Mouse (Mus musculus): ENCODE measurements at regions not wholly inside any gene's neighbourhood (a gene's known extent, or its start where the extent isn't known, plus 50 kb on each side); places are given as distances from the start of the nearest gene placed in this dataset.

DNA sequence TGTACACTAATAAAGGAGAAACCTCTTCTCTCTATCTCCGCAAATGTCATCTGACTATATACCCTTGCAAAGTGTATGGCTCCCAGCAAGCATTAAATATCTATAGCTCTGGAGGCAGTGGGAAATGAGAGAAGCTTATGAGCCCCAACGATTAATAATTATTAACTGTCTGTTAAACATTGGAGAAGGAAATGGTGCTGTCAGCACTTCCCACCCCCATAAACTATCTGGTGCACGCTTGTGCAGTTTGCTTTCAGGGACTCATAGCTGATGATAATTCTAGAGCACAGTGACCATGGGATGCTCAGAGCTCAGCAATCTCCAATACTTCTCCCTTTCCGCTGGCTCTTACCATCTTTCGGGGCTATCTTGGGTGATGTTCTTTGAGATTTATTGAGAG lies 541.2 kb downstream of the Grxcr1 start:
- no peaks in the 10 kb centered on the region for H3K9me3 ChIP-seq (ENCODE audit: control insufficient read depth, low read length)
- H3K27ac ChIP-seq = no peak overlapping the region
- H3K4me3 ChIP-seq (replicated peaks; ENCODE audit: low read length) = no peak overlapping the region
- no peak overlapping the region for H3K4me2 ChIP-seq (replicated peaks)
- DNase-seq (ENCODE audit: low spot score) (no peak), ATAC-seq (ENCODE audit: low FRiP score) (no peak)
- 90% methylated on average over 5 of the region's 5 CpGs for WGBS
- no peak overlapping the region for H3K9ac ChIP-seq
- H3K4me1 ChIP-seq (replicated peaks; ENCODE audit: control insufficient read depth, insufficient read depth, low read length) = no peaks in the 10 kb centered on the region
- H3K27me3 ChIP-seq (ENCODE audit: control insufficient read depth, insufficient read depth, low read length) = no peaks in the 10 kb centered on the region
- H3K36me3 ChIP-seq (replicated peaks; ENCODE audit: control insufficient read depth, insufficient read depth) = no peaks in the 10 kb centered on the region

DNA sequence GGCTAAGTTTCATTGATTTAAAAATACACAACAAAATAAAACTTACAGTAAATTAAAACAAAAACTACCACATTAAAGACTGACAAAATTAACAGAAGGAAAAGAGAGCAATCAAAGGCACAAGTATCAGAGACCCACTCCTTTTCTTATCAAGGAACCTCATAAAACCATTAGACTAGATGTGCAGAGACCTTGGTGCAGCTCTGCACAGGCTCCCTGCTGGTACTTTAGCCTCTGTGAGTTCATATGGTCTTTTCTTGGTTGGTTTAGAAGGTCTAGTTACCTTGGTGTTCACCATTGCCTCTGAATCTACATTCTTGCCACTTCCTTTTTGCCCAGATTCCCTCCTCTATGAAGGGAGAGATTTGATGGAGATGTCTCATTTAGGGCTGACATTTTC lies 544.2 kb downstream of the Grxcr1 start:
- no peaks in the 10 kb centered on the region for H3K4me1 ChIP-seq (replicated peaks; ENCODE audit: control insufficient read depth, insufficient read depth, low read length)
- ATAC-seq (ENCODE audit: low FRiP score) = no peak
- H3K4me2 ChIP-seq (replicated peaks) = no peak overlapping the region
- no peaks in the 10 kb centered on the region for H3K36me3 ChIP-seq (replicated peaks; ENCODE audit: control insufficient read depth, insufficient read depth)
- no peaks in the 10 kb centered on the region for H3K9me3 ChIP-seq (ENCODE audit: control insufficient read depth, low read length)
- no peak overlapping the region for H3K4me3 ChIP-seq (replicated peaks; ENCODE audit: low read length)
- no peak for DNase-seq (ENCODE audit: low spot score)
- H3K27ac ChIP-seq = no peak overlapping the region
- no peak overlapping the region for H3K9ac ChIP-seq
- no peaks in the 10 kb centered on the region for H3K27me3 ChIP-seq (ENCODE audit: control insufficient read depth, insufficient read depth, low read length)

DNA sequence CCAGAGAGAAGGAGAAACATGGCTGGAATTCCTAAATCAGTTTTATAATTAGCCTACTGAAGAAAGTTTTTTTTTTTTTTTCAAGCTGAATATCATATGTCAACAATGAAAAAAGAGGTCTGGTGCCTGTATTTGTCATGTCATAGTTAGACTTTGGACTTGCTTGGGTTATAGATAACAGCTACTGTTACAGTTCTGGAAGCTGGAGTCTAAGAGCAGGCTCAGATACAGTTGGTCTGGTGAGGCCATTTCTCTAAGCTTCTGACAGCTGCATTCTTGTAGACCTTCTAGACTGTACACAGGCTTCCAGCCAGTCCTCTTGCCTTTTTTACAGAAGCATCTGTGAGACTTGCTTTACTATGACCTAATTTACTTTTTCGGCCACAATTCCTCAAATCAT lies 546.9 kb downstream of the Grxcr1 start:
- Histone ChIP-seq H3K9ac (no peak overlapping the region), H3K4me3 (replicated peaks; ENCODE audit: low read length) (no peak overlapping the region), H3K36me3 (replicated peaks; ENCODE audit: control insufficient read depth, insufficient read depth) (no peaks in the 10 kb centered on the region), H3K9me3 (ENCODE audit: control insufficient read depth, low read length) (no peaks in the 10 kb centered on the region), H3K27ac (no peak overlapping the region), H3K4me1 (replicated peaks; ENCODE audit: control insufficient read depth, insufficient read depth, low read length) (no peaks in the 10 kb centered on the region), H3K4me2 (replicated peaks) (no peak overlapping the region), H3K27me3 (ENCODE audit: control insufficient read depth, insufficient read depth, low read length) (no peaks in the 10 kb centered on the region)
- DNase-seq (ENCODE audit: low spot score) (no peak), ATAC-seq (ENCODE audit: low FRiP score) (no peak)
- 100% methylated on average over 1 of the region's 1 CpGs for WGBS

DNA sequence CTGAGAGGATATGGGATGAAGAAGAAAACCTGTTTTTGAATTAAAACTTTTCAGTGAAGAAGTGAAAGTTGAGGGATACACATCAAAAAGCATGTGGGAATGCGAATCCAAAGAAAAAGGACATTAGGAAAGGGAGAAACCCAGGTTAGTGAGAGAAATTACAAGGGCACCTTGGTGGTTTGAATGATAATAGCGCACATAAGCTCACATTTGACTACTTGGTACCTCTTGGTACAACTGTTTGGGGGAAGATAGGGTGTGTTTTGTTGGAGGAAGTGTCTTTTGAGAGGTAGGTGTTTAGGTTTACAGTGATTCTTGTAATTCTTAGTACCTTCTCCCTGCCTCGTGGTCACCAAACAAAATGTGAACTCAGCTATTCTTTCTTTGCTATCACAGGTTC lies 560.8 kb downstream of the Grxcr1 start:
- Histone ChIP-seq H3K9ac (no peak overlapping the region), H3K36me3 (replicated peaks; ENCODE audit: control insufficient read depth, insufficient read depth) (no peaks in the 10 kb centered on the region), H3K4me1 (replicated peaks; ENCODE audit: control insufficient read depth, insufficient read depth, low read length) (no peaks in the 10 kb centered on the region), H3K27ac (no peak overlapping the region), H3K4me2 (replicated peaks) (no peak overlapping the region), H3K27me3 (ENCODE audit: control insufficient read depth, insufficient read depth, low read length) (no peaks in the 10 kb centered on the region), H3K4me3 (replicated peaks; ENCODE audit: low read length) (no peak overlapping the region), H3K9me3 (ENCODE audit: control insufficient read depth, low read length) (no peaks in the 10 kb centered on the region)
- DNase-seq (ENCODE audit: low spot score) (no peak), ATAC-seq (ENCODE audit: low FRiP score) (no peak)
- WGBS = 74% methylated on average over 3 of the region's 3 CpGs

DNA sequence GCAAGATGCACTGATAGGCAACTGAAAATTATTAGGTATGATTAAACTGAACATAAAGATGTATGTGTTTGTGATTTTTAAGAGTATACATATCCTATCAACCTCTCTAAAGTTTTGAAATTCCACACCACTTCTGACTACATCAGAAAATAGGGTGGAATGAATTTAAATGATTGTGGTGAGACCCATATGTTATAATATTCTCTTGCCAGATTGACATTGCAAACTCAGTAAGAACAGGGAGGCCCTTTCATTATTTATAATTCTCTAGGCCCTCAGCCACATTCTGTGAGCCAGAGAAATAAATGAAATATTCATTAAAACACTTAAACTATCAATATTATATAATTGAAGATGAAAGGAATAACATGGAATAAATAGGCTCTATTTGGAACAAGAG lies 586.8 kb downstream of the Grxcr1 start:
- no peaks in the 10 kb centered on the region for H3K4me1 ChIP-seq (replicated peaks; ENCODE audit: control insufficient read depth, insufficient read depth, low read length)
- H3K9me3 ChIP-seq (ENCODE audit: control insufficient read depth, low read length) = no peaks in the 10 kb centered on the region
- DNase-seq (ENCODE audit: low spot score) = no peak
- no peak for ATAC-seq (ENCODE audit: low FRiP score)
- no peak overlapping the region for H3K4me2 ChIP-seq (replicated peaks)
- H3K9ac ChIP-seq = no peak overlapping the region
- no peak overlapping the region for H3K27ac ChIP-seq
- no peaks in the 10 kb centered on the region for H3K36me3 ChIP-seq (replicated peaks; ENCODE audit: control insufficient read depth, insufficient read depth)
- no peak overlapping the region for H3K4me3 ChIP-seq (replicated peaks; ENCODE audit: low read length)
- H3K27me3 ChIP-seq (ENCODE audit: control insufficient read depth, insufficient read depth, low read length) = no peaks in the 10 kb centered on the region

DNA sequence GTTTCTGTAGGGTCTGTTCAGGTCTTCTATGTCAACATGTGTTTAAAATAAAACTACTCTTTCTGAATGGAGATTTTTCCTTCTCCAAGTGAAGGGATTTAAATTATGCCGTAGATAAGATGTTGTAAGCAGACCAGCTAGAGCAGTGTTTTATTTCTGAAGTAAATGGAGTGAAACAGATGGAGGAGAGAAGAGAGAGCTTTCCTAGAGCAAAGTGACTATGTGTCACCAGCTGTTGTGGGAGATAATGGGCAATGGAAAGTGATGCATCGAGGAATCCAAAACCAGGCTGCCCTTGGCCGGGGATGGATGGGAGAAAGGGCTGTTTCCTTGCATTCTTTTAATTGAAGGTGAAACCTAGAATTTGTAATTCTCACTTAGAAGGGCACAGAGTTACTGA lies 603.8 kb downstream of the Grxcr1 start:
- no peak for DNase-seq (ENCODE audit: low spot score)
- Histone ChIP-seq H3K4me3 (replicated peaks; ENCODE audit: low read length) (no peak overlapping the region), H3K4me2 (replicated peaks) (no peak overlapping the region), H3K27ac (no peak overlapping the region), H3K27me3 (ENCODE audit: control insufficient read depth, insufficient read depth, low read length) (no peaks in the 10 kb centered on the region), H3K4me1 (replicated peaks; ENCODE audit: control insufficient read depth, insufficient read depth, low read length) (no peaks in the 10 kb centered on the region), H3K9me3 (ENCODE audit: control insufficient read depth, low read length) (no peaks in the 10 kb centered on the region), H3K36me3 (replicated peaks; ENCODE audit: control insufficient read depth, insufficient read depth) (no peaks in the 10 kb centered on the region), H3K9ac (no peak overlapping the region)
- WGBS = 74% methylated on average over 3 of the region's 3 CpGs
- ATAC-seq (ENCODE audit: low FRiP score) = no peak

DNA sequence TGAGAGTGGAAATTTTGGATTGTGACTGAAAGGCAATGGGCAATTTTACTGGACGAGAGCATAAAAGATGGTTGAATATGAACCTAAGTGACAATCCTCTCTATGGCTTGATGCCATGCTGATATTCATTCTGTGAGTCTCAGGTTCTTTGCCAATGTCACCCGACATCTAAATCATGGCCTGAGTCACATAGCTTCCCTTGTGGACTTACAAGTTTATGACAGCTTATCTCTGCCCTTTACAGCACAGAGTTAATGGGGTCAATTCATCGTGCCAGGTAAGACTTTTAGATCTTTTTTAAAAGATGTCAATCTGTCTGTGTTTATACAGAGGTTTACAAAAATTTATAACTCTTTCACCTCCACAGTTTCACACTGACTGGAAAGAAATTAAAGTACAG lies 641.2 kb downstream of the Grxcr1 start:
- Histone ChIP-seq H3K4me2 (replicated peaks) (no peak overlapping the region), H3K36me3 (replicated peaks; ENCODE audit: control insufficient read depth, insufficient read depth) (no peaks in the 10 kb centered on the region), H3K27ac (no peak overlapping the region), H3K4me1 (replicated peaks; ENCODE audit: control insufficient read depth, insufficient read depth, low read length) (no peaks in the 10 kb centered on the region), H3K27me3 (ENCODE audit: control insufficient read depth, insufficient read depth, low read length) (no peaks in the 10 kb centered on the region), H3K9ac (no peak overlapping the region), H3K4me3 (replicated peaks; ENCODE audit: low read length) (no peak overlapping the region), H3K9me3 (ENCODE audit: control insufficient read depth, low read length) (no peaks in the 10 kb centered on the region)
- WGBS = 86% methylated on average over 3 of the region's 3 CpGs
- no peak for ATAC-seq (ENCODE audit: low FRiP score)
- no peak for DNase-seq (ENCODE audit: low spot score)

DNA sequence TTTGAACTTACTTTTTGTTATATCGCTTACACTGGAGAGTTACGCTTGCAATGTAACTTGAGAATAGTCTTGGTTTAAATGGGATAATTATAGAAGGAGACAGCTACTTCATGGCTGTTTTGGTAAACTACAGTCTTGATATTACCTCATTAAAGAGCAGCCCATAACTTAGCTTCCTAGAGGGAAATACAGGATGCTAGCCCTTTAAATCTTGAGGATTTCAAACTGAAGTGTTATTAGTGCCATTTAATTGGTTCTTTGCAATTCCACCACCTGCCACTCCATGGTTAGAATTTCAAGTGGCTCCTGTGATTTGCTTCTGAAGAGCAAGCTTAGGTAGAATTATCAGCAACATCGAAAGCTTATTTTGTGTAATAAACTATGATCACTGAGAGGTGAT lies 640.1 kb downstream of the Kctd8 start:
- ATAC-seq (ENCODE audit: low FRiP score) (no peak), DNase-seq (ENCODE audit: low spot score) (no peak)
- H3K9ac ChIP-seq = no peak overlapping the region
- no peaks in the 10 kb centered on the region for H3K36me3 ChIP-seq (replicated peaks; ENCODE audit: control insufficient read depth, insufficient read depth)
- no peaks in the 10 kb centered on the region for H3K9me3 ChIP-seq (ENCODE audit: control insufficient read depth, low read length)
- H3K27ac ChIP-seq = no peak overlapping the region
- H3K4me1 ChIP-seq (replicated peaks; ENCODE audit: control insufficient read depth, insufficient read depth, low read length) = 0 out of 2 replicates have a peak, but pooled peaks cover 4% of the 10 kb centered on the region
- no peak overlapping the region for H3K4me3 ChIP-seq (replicated peaks; ENCODE audit: low read length)
- no peak overlapping the region for H3K4me2 ChIP-seq (replicated peaks)
- no peaks in the 10 kb centered on the region for H3K27me3 ChIP-seq (ENCODE audit: control insufficient read depth, insufficient read depth, low read length)
- 65% methylated on average over 3 of the region's 3 CpGs for WGBS

DNA sequence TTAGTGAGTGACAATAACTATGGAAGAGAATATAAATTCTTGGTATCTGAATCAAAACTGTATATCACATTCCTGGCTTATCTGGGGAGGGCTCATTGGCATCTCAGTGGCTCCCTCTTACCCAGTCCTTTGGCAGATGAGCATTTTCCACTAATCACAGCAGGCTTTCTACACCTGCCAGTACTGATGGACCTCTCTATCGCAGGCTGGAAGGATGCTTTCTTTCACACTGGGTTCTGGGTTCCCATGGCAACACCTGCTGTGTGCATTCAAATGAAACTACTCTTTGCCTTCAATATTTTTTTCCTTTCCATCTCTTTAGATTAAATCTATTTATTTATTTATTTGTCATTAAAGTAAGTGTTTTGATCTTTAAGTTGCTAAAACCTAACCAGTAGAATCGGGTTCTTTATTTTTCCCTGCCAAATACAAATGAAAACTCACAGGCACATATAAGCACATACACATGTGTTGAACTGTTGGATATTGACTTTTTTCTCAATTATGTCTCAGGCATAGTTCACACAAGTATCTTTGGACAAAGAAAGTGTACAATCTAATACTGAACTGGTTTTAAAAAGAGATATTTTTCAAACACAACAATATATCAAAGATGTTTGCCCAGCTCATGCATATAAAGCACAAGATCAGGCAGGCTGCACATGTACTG lies 635.9 kb downstream of the Kctd8 start:
- no peak overlapping the region for H3K9ac ChIP-seq
- no peaks in the 10 kb centered on the region for H3K27me3 ChIP-seq (ENCODE audit: control insufficient read depth, insufficient read depth, low read length)
- no peak overlapping the region for H3K27ac ChIP-seq
- peak; percentile 77; the same call in 1 of the 2 replicates for ATAC-seq (ENCODE audit: low FRiP score)
- WGBS = 43% methylated on average over 2 of the region's 2 CpGs
- no peaks in the 10 kb centered on the region for H3K9me3 ChIP-seq (ENCODE audit: control insufficient read depth, low read length)
- H3K4me3 ChIP-seq (replicated peaks; ENCODE audit: low read length) = no peak overlapping the region
- no peak for DNase-seq (ENCODE audit: low spot score)
- no peaks in the 10 kb centered on the region for H3K36me3 ChIP-seq (replicated peaks; ENCODE audit: control insufficient read depth, insufficient read depth)
- no peak overlapping the region for H3K4me2 ChIP-seq (replicated peaks)
- H3K4me1 ChIP-seq (replicated peaks; ENCODE audit: control insufficient read depth, insufficient read depth, low read length) = 0 out of 2 replicates have a peak, but pooled peaks cover 4% of the 10 kb centered on the region

DNA sequence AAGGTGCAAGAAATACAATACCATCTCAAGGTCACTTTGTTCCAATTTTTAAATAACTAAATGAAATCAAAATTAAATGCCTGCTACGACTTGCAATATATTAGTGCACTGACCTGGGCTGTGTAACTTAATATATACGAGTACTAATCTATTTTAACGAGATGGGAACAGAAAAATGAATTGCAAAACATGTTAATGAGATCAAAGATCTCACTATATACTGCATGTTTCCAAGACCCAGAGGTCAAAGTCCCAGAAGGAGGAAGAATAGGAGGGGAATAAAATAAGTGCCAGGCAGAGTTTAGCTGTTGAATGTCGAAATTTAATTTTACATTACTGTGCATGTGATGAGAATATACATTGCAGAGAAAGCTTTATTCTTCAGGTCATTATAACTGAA lies 614.7 kb downstream of the Kctd8 start:
- Histone ChIP-seq H3K4me3 (replicated peaks; ENCODE audit: low read length) (no peak overlapping the region), H3K9ac (no peak overlapping the region), H3K4me1 (replicated peaks; ENCODE audit: control insufficient read depth, insufficient read depth, low read length) (no peaks in the 10 kb centered on the region), H3K4me2 (replicated peaks) (no peak overlapping the region), H3K9me3 (ENCODE audit: control insufficient read depth, low read length) (no peaks in the 10 kb centered on the region), H3K36me3 (replicated peaks; ENCODE audit: control insufficient read depth, insufficient read depth) (no peaks in the 10 kb centered on the region), H3K27ac (no peak overlapping the region), H3K27me3 (ENCODE audit: control insufficient read depth, insufficient read depth, low read length) (no peaks in the 10 kb centered on the region)
- DNase-seq (ENCODE audit: low spot score) (no peak), ATAC-seq (ENCODE audit: low FRiP score) (no peak)
- WGBS = 70% methylated on average over 4 of the region's 4 CpGs

Measured in hindbrain, embryonic 14.5 days (tissue).